In genomic region chr9:4555415-4555959, GRCm38 (mm10) we compare ENCODE assay signal across 24 mouse cellular contexts.
DNase-seq lines count a peak whose midpoint lies in the region; ATAC-seq and TF ChIP-seq lines count a peak whose summit lies in the region.
"Had no signal": no experiment of that assay in that cellular context is flagged by ENCODE, and none has a peak within 500 bp of the region (broad histone marks: within the 10 kb centered on the region; RNA-seq: fewer than 3 reads in every experiment).

No protein-coding gene starts in this region.

- H3K9me3 ChIP-seq in hindbrain, embryonic 16.5 days (ENCODE audit: control insufficient read depth, low read length), result no peaks in the 10 kb centered on the region
- H3K9me3 ChIP-seq in hindbrain, embryonic 12.5 days (replicated peaks), result no peaks in the 10 kb centered on the region
- H3K9me3 ChIP-seq in midbrain, embryonic 16.5 days (replicated peaks; ENCODE audit: control insufficient read depth, low read length, poor library complexity, severe bottlenecking), result no peaks in the 10 kb centered on the region
- H3K9me3 ChIP-seq: embryonic facial prominence, embryonic 12.5 days; heart, embryonic 12.5 days; hindbrain, embryonic 10.5 days; limb, embryonic 10.5 days had no signal

- no peak overlapping the region for H3K27ac ChIP-seq in hindbrain, embryonic 16.5 days (ENCODE audit: low read depth, low read length)
- no peak overlapping the region for H3K27ac ChIP-seq in hindbrain, embryonic 12.5 days
- H3K27ac ChIP-seq in midbrain, embryonic 16.5 days (ENCODE audit: low read length), result no peak overlapping the region
- H3K27ac ChIP-seq: embryonic facial prominence, embryonic 12.5 days; hindbrain, embryonic 10.5 days; limb, embryonic 10.5 days; macrophage had no signal

- H3K27me3 ChIP-seq in hindbrain, embryonic 16.5 days (replicated peaks; ENCODE audit: control insufficient read depth, insufficient read depth, low read length), result no peaks in the 10 kb centered on the region
- no peaks in the 10 kb centered on the region for H3K27me3 ChIP-seq in hindbrain, embryonic 12.5 days
- H3K27me3 ChIP-seq in midbrain, embryonic 16.5 days (ENCODE audit: control insufficient read depth, insufficient read depth, low read depth, low read length), result no peaks in the 10 kb centered on the region
- H3K27me3 ChIP-seq: embryonic facial prominence, embryonic 12.5 days; heart, embryonic 12.5 days had no signal

- 68% methylated on average over 4 of the region's 4 CpGs for WGBS in hindbrain, embryonic 16.5 days
- 72% methylated on average over 4 of the region's 4 CpGs for WGBS in hindbrain, embryonic 12.5 days
- WGBS in midbrain, embryonic 16.5 days, result 40% methylated on average over 4 of the region's 4 CpGs
- WGBS in lung, adult 2 months, result 53% methylated on average over 4 of the region's 4 CpGs

- peaks cover 3% of the 10 kb centered on the region; the same call in 1 of the 2 replicates for H3K4me1 ChIP-seq in hindbrain, embryonic 16.5 days (ENCODE audit: control insufficient read depth, insufficient read depth, low read depth, low read length)
- no peaks in the 10 kb centered on the region for H3K4me1 ChIP-seq in hindbrain, embryonic 12.5 days
- H3K4me1 ChIP-seq in midbrain, embryonic 16.5 days (ENCODE audit: control insufficient read depth, insufficient read depth, low read length), result no peaks in the 10 kb centered on the region
- H3K4me1 ChIP-seq in lung, adult 2 months (ENCODE audit: control insufficient read depth, insufficient read depth, low read length), result no peaks in the 10 kb centered on the region
- H3K4me1 ChIP-seq: embryonic facial prominence, embryonic 12.5 days; heart, embryonic 12.5 days; hindbrain, embryonic 10.5 days had no signal

- no peak for TF ChIP-seq CTCF in lung, adult 2 months (IDR thresholded peaks at IDR 0.05; ENCODE audit: insufficient read depth, low read length)

- no peak overlapping the region for H3K9ac ChIP-seq in hindbrain, embryonic 16.5 days (ENCODE audit: low read depth, low read length)
- H3K9ac ChIP-seq in hindbrain, embryonic 12.5 days, result no peak overlapping the region
- no peak overlapping the region for H3K9ac ChIP-seq in midbrain, embryonic 16.5 days (ENCODE audit: low read depth, low read length)
- H3K9ac ChIP-seq: embryonic facial prominence, embryonic 12.5 days; heart, embryonic 12.5 days had no signal

- peak; percentile 71 for DNase-seq in A20 (ENCODE audit: low read depth, low spot score)
- peak; percentile 70 for DNase-seq in brain, adult 2 months (ENCODE audit: low read depth, low spot score)
- DNase-seq in lung, adult 2 months, result no peak
- DNase-seq in spleen, postnatal 4 days (ENCODE audit: low spot score in 2 of 2), result no peak
- DNase-seq: adrenal gland, postnatal 25 days; cerebellum, adult 11-12 months; cerebellum, postnatal 25 days; heart, postnatal 10 days; kidney, adult 11 months; kidney, postnatal 10 days; liver; retina, postnatal 1 day; right cerebral cortex, postnatal 25 days; spleen, adult 18-20 months; thymus, postnatal 14 days had no signal

- ATAC-seq in hindbrain, embryonic 16.5 days, result peak; percentile 42; the same call in 1 of the 2 replicates
- ATAC-seq in hindbrain, embryonic 12.5 days (ENCODE audit: low FRiP score), result no peak
- peak; percentile 72 for ATAC-seq in midbrain, embryonic 16.5 days
- ATAC-seq: lung, postnatal 0 days had no signal

- H3K36me3 ChIP-seq in hindbrain, embryonic 16.5 days (ENCODE audit: control insufficient read depth, insufficient read depth, low read length), result no peaks in the 10 kb centered on the region
- no peaks in the 10 kb centered on the region for H3K36me3 ChIP-seq in hindbrain, embryonic 12.5 days
- H3K36me3 ChIP-seq in midbrain, embryonic 16.5 days (ENCODE audit: control insufficient read depth, insufficient read depth, low read length), result no peaks in the 10 kb centered on the region
- H3K36me3 ChIP-seq: embryonic facial prominence, embryonic 12.5 days; heart, embryonic 12.5 days; hindbrain, embryonic 10.5 days; limb, embryonic 10.5 days had no signal

- H3K4me3 ChIP-seq in hindbrain, embryonic 16.5 days (ENCODE audit: low read length), result no peak overlapping the region
- H3K4me3 ChIP-seq in hindbrain, embryonic 12.5 days, result no peak overlapping the region
- no peak overlapping the region for H3K4me3 ChIP-seq in midbrain, embryonic 16.5 days (ENCODE audit: low read depth, low read length)
- no peak overlapping the region for H3K4me3 ChIP-seq in lung, adult 2 months (replicated peaks; ENCODE audit: extremely low read depth, low read depth, low read length)
- H3K4me3 ChIP-seq: embryonic facial prominence, embryonic 12.5 days; heart, embryonic 12.5 days; hindbrain, embryonic 10.5 days; limb, embryonic 10.5 days had no signal

- H3K4me2 ChIP-seq in hindbrain, embryonic 16.5 days (ENCODE audit: low read length), result no peak overlapping the region
- H3K4me2 ChIP-seq in hindbrain, embryonic 12.5 days (replicated peaks), result no peak overlapping the region
- H3K4me2 ChIP-seq in midbrain, embryonic 16.5 days (ENCODE audit: low read length), result no peak overlapping the region
- H3K4me2 ChIP-seq: embryonic facial prominence, embryonic 12.5 days; heart, embryonic 12.5 days had no signal

- TF ChIP-seq POLR2A in lung, adult 2 months (IDR thresholded peaks at IDR 0.05; ENCODE audit: borderline replicate concordance, extremely low read depth, low read depth, low read length), result no peak

Comparison
In these comparisons a context has a peak if more than half of its experiments do, and no peak if none do; other contexts are left out.
1. DNase-seq: peak in A20 (single experiment) and brain, adult 2 months (single experiment); none in lung, adult 2 months (single experiment) and spleen, postnatal 4 days (0 of 2).